12 mouse cellular contexts compared by ENCODE assay signal in genomic region chr14:74113116-74113515, GRCm38 (mm10).
DNase-seq lines count a peak whose midpoint lies in the region; ATAC-seq lines count a peak whose summit lies in the region.
"Had no signal": no experiment of that assay in that cellular context is flagged by ENCODE, and none has a peak within 500 bp of the region (broad histone marks: within the 10 kb centered on the region; RNA-seq: fewer than 3 reads in every experiment).

No protein-coding gene starts in this region.

- no peaks in the 10 kb centered on the region for H3K27me3 ChIP-seq in forebrain, embryonic 13.5 days
- H3K27me3 ChIP-seq in neural tube, embryonic 14.5 days (ENCODE audit: control insufficient read depth, insufficient read depth, low read length): no peaks in the 10 kb centered on the region
- H3K27me3 ChIP-seq: kidney, embryonic 15.5 days; limb, embryonic 12.5 days had no signal

- no peak overlapping the region for H3K9ac ChIP-seq in forebrain, embryonic 13.5 days
- H3K9ac ChIP-seq in neural tube, embryonic 14.5 days (replicated peaks; ENCODE audit: low read depth, low read length): no peak overlapping the region
- H3K9ac ChIP-seq: kidney, embryonic 15.5 days; limb, embryonic 12.5 days had no signal

- peak; percentile 45 to 52 for DNase-seq in cerebellum, postnatal 10 days
- no peak for DNase-seq in cerebellum, adult 11 months
- DNase-seq in left cerebral cortex, adult 11 months (ENCODE audit: low spot score): peak; percentile 46
- DNase-seq in gastrocnemius, postnatal 36 days: no peak
- DNase-seq in cerebellum, adult 9-11 months: no peak
- DNase-seq in natural killer cell, adult 2 months (ENCODE audit: low spot score in 2 of 2): no peak

- intact Hi-C loops in gastrocnemius, postnatal 36 days (cut with DNase I): no loop called here

- no peaks in the 10 kb centered on the region for H3K9me3 ChIP-seq in forebrain, embryonic 13.5 days (replicated peaks)
- H3K9me3 ChIP-seq in neural tube, embryonic 14.5 days (ENCODE audit: control insufficient read depth, low read length): no peaks in the 10 kb centered on the region
- H3K9me3 ChIP-seq: heart, embryonic 10.5 days; kidney, embryonic 15.5 days; limb, embryonic 12.5 days had no signal

- WGBS in forebrain, embryonic 13.5 days: 40% methylated on average over 5 of the region's 5 CpGs
- WGBS in neural tube, embryonic 14.5 days: 34% methylated on average over 5 of the region's 5 CpGs

- ATAC-seq in forebrain, embryonic 13.5 days: peak; percentile 99
- peak; percentile 98 for ATAC-seq in neural tube, embryonic 14.5 days (ENCODE audit: low read depth)

- no peaks in the 10 kb centered on the region for H3K36me3 ChIP-seq in forebrain, embryonic 13.5 days (ENCODE audit: poor library complexity, severe bottlenecking)
- no peaks in the 10 kb centered on the region for H3K36me3 ChIP-seq in neural tube, embryonic 14.5 days (ENCODE audit: control insufficient read depth, insufficient read depth, low read length)
- H3K36me3 ChIP-seq: heart, embryonic 10.5 days; kidney, embryonic 15.5 days; limb, embryonic 12.5 days had no signal

- H3K4me1 ChIP-seq in forebrain, embryonic 13.5 days: peaks cover 7% of the 10 kb centered on the region; the same call in 1 of the 2 replicates
- H3K4me1 ChIP-seq in neural tube, embryonic 14.5 days (ENCODE audit: control insufficient read depth, insufficient read depth, low read length): no peaks in the 10 kb centered on the region
- H3K4me1 ChIP-seq: heart, embryonic 10.5 days; kidney, embryonic 15.5 days; limb, embryonic 12.5 days had no signal

- peak overlapping the region; percentile 27; the same call in 1 of the 2 replicates for H3K4me2 ChIP-seq in forebrain, embryonic 13.5 days
- H3K4me2 ChIP-seq in neural tube, embryonic 14.5 days (ENCODE audit: low read depth, low read length): no peak overlapping the region
- H3K4me2 ChIP-seq: kidney, embryonic 15.5 days; limb, embryonic 12.5 days had no signal

- no peak overlapping the region for H3K4me3 ChIP-seq in forebrain, embryonic 13.5 days
- H3K4me3 ChIP-seq in neural tube, embryonic 14.5 days (ENCODE audit: low read depth, low read length): no peak overlapping the region
- H3K4me3 ChIP-seq: heart, embryonic 10.5 days; kidney, embryonic 15.5 days; limb, embryonic 12.5 days had no signal

- no peak overlapping the region for H3K27ac ChIP-seq in forebrain, embryonic 13.5 days
- no peak overlapping the region for H3K27ac ChIP-seq in neural tube, embryonic 14.5 days (ENCODE audit: low read depth, low read length)
- H3K27ac ChIP-seq: heart, embryonic 10.5 days; kidney, embryonic 15.5 days; limb, embryonic 12.5 days; macrophage had no signal

Comparison
In these comparisons a context has a peak if more than half of its experiments do, and no peak if none do; other contexts are left out.
1. DNase-seq: peak in cerebellum, postnatal 10 days (2 of 2) and left cerebral cortex, adult 11 months (single experiment); none in cerebellum, adult 11 months (single experiment), gastrocnemius, postnatal 36 days (0 of 2), cerebellum, adult 9-11 months (single experiment) and natural killer cell, adult 2 months (0 of 2).